Mouse (Mus musculus) embryonic facial prominence, embryonic 10.5 days (tissue): ENCODE data around the gene Erc2. TPM values are rescaled to one million over a fixed set of nuclear protein-coding genes. Genes with fewer than 3 reads are reported as not detected.
"Not testable (repeated sequence)": the region's sequence is repeated elsewhere in the genome, so short reads cannot be mapped to it uniquely, and the experiment has no call there.

Experiments
- DNase-seq: peaks from one replicate; pipeline ENCODE4 v3.0.0-alpha.2; 2017; ENCODE audit warnings: low spot score
- H3K27ac ChIP-seq: fragments of 300-500 bp; sonication (generic); replicated peaks from 2 replicates; pipeline ENCODE4 v1.5.1; 2016; ENCODE audit warnings: mild to moderate bottlenecking
- H3K27me3 ChIP-seq: fragments of 300-500 bp; sonication (generic); replicated peaks from 2 replicates; pipeline ENCODE4 v1.6.1; 2016; ENCODE audit warnings: low read depth, mild to moderate bottlenecking; ENCODE audit not compliant: poor library complexity, severe bottlenecking
- H3K36me3 ChIP-seq: fragments of 300-500 bp; sonication (generic); replicated peaks from 2 replicates; pipeline ENCODE4 v1.6.1; 2016; ENCODE audit warnings: mild to moderate bottlenecking, moderate library complexity
- H3K4me1 ChIP-seq: fragments of 300-500 bp; sonication (generic); 2 replicates; pipeline ENCODE4 v1.6.1; 2016
- H3K4me3 ChIP-seq: fragments of 300-500 bp; sonication (generic); 2 replicates; pipeline ENCODE4 v1.5.1; 2016; ENCODE audit warnings: mild to moderate bottlenecking, moderate library complexity
- H3K9me3 ChIP-seq: fragments of 300-500 bp; sonication (generic); 2 replicates; pipeline ENCODE4 v1.6.1; 2016; ENCODE audit warnings: mild to moderate bottlenecking
- WGBS: fragments of 180-500 bp; shearing (Covaris S2); methylation state at CpG from one replicate; pipeline ENCODE4 v1.1.7; 2016; 5-methylcytosine and 5-hydroxymethylcytosine counted together
- polyA plus RNA-seq: library from polyadenylated mRNA; unstranded; fragments of >200 nt; fragmentation: Nextera tagmentation; extraction: Ambion mirVana; gene quantifications from 2 replicates; pipeline ENCODE4 v1.2.1, GENCODE M21; 2016

Gene Erc2
- 6.2 and 7.2 TPM in 2 replicates for polyA plus RNA-seq

- H3K9me3 ChIP-seq = no peaks in the 10 kb centered on the region
- peak; percentile 90 for DNase-seq
- H3K27me3 ChIP-seq = peaks cover 29% of the 10 kb centered on the region
- H3K4me1 ChIP-seq = peaks cover 12% of the 10 kb centered on the region; the same call in 1 of the 2 replicates
- WGBS = under 1% methylated on average over 78 of the region's 78 CpGs
- H3K27ac ChIP-seq = peak within 1 kb of the TSS; percentile 83
- no peaks in the 10 kb centered on the region for H3K36me3 ChIP-seq
- peak within 1 kb of the TSS; percentile 81 for H3K4me3 ChIP-seq
These were observed at the start of gene Erc2 for GRCm38 (mm10) chr14:27622176-27622922. Gene Erc2, plus strand, starts transcription at chr14:27622428.

GRCm38 (mm10) chr14:27578443-27578842 is 43.8 kb upstream of the Erc2 start:
- Histone ChIP-seq H3K4me1 (no peaks in the 10 kb centered on the region), H3K9me3 (peaks cover 8% of the 10 kb centered on the region), H3K36me3 (no peaks in the 10 kb centered on the region), H3K27ac (no peak overlapping the region), H3K27me3 (no peaks in the 10 kb centered on the region), H3K4me3 (no peak overlapping the region)
- 72% methylated on average over 2 of the region's 2 CpGs for WGBS
- no peak for DNase-seq

GRCm38 (mm10) chr14:27589616-27590015 is 32.6 kb upstream of the Erc2 start:
- not testable (repeated sequence) for H3K4me1 ChIP-seq, H3K27me3 ChIP-seq, H3K27ac ChIP-seq, H3K36me3 ChIP-seq, H3K4me3 ChIP-seq, H3K9me3 ChIP-seq
- DNase-seq = peak; percentile 9

GRCm38 (mm10) chr14:27592163-27592562 is 30.1 kb upstream of the Erc2 start:
- no peak overlapping the region for H3K4me3 ChIP-seq

GRCm38 (mm10) chr14:27596265-27596664 is 26.0 kb upstream of the Erc2 start:
- H3K27me3 ChIP-seq = no peaks in the 10 kb centered on the region
- H3K4me1 ChIP-seq = no peaks in the 10 kb centered on the region
- no peak overlapping the region for H3K27ac ChIP-seq
- 5% methylated on average over 7 of the region's 7 CpGs for WGBS
- no peaks in the 10 kb centered on the region for H3K36me3 ChIP-seq
- H3K9me3 ChIP-seq = 0 out of 2 replicates have a peak, but pooled peaks cover 5% of the 10 kb centered on the region
- peak; percentile 86 for DNase-seq
- H3K4me3 ChIP-seq = no peak overlapping the region

More at GRCm38 (mm10) chr14:27592163-27592562, 30.1 kb upstream of the Erc2 start:
- no peaks in the 10 kb centered on the region for H3K27me3 ChIP-seq
- 90% methylated on average over 7 of the region's 7 CpGs for WGBS
- H3K36me3 ChIP-seq = no peaks in the 10 kb centered on the region
- no peaks in the 10 kb centered on the region for H3K4me1 ChIP-seq
- DNase-seq = no peak
- no peak overlapping the region for H3K27ac ChIP-seq
- H3K9me3 ChIP-seq = 0 out of 2 replicates have a peak, but pooled peaks cover 5% of the 10 kb centered on the region

GRCm38 (mm10) chr14:27602136-27602535 is 20.1 kb upstream of the Erc2 start:
- H3K27me3 ChIP-seq = no peaks in the 10 kb centered on the region
- H3K4me1 ChIP-seq = no peaks in the 10 kb centered on the region
- no peak for DNase-seq
- 83% methylated on average over 13 of the region's 13 CpGs for WGBS
- H3K36me3 ChIP-seq = no peaks in the 10 kb centered on the region
- no peaks in the 10 kb centered on the region for H3K9me3 ChIP-seq
- no peak overlapping the region for H3K4me3 ChIP-seq
- no peak overlapping the region for H3K27ac ChIP-seq

GRCm38 (mm10) chr14:27607419-27607818 is 14.8 kb upstream of the Erc2 start:
- no peak overlapping the region for H3K4me3 ChIP-seq
- DNase-seq = no peak
- H3K9me3 ChIP-seq = no peaks in the 10 kb centered on the region
- H3K36me3 ChIP-seq = no peaks in the 10 kb centered on the region
- H3K4me1 ChIP-seq = no peaks in the 10 kb centered on the region
- 81% methylated on average over 3 of the region's 3 CpGs for WGBS
- no peaks in the 10 kb centered on the region for H3K27me3 ChIP-seq
- H3K27ac ChIP-seq = no peak overlapping the region

- 77% methylated on average over 5 of the region's 5 CpGs for WGBS
- no peak overlapping the region for H3K27ac ChIP-seq
- H3K27me3 ChIP-seq = no peaks in the 10 kb centered on the region
- no peaks in the 10 kb centered on the region for H3K9me3 ChIP-seq
- H3K4me1 ChIP-seq = no peaks in the 10 kb centered on the region
- no peak overlapping the region for H3K4me3 ChIP-seq
- DNase-seq = no peak
- H3K36me3 ChIP-seq = no peaks in the 10 kb centered on the region
These were observed 8.5 kb upstream of the Erc2 start for GRCm38 (mm10) chr14:27613766-27614165.

- Histone ChIP-seq H3K27me3 (peaks cover 8% of the 10 kb centered on the region; the same call in 1 of the 2 replicates), H3K4me1 (no peaks in the 10 kb centered on the region), H3K36me3 (no peaks in the 10 kb centered on the region), H3K9me3 (no peaks in the 10 kb centered on the region), H3K27ac (no peak overlapping the region), H3K4me3 (no peak overlapping the region)
- WGBS = 86% methylated on average over 3 of the region's 3 CpGs
- DNase-seq = no peak
These were observed 4.9 kb upstream of the Erc2 start for GRCm38 (mm10) chr14:27617286-27617685.

- peaks cover 12% of the 10 kb centered on the region; the same call in 1 of the 2 replicates for H3K4me1 ChIP-seq
- peak; percentile 10 for DNase-seq
- 47% methylated on average over 8 of the region's 8 CpGs for WGBS
- peak overlapping the region; percentile 81; the same call in 1 of the 2 replicates for H3K4me3 ChIP-seq
- H3K9me3 ChIP-seq = no peaks in the 10 kb centered on the region
- H3K27ac ChIP-seq = no peak overlapping the region
- no peaks in the 10 kb centered on the region for H3K36me3 ChIP-seq
- peaks cover 29% of the 10 kb centered on the region for H3K27me3 ChIP-seq
These were observed 652 bp upstream of the Erc2 start for GRCm38 (mm10) chr14:27621576-27621975.

GRCm38 (mm10) chr14:27622923-27623219 is 643 bp downstream of the Erc2 start:
- Histone ChIP-seq H3K36me3 (no peaks in the 10 kb centered on the region), H3K27me3 (peaks cover 29% of the 10 kb centered on the region), H3K4me3 (peak overlapping the region; percentile 81), H3K27ac (peak overlapping the region; percentile 83), H3K9me3 (no peaks in the 10 kb centered on the region), H3K4me1 (peaks cover 12% of the 10 kb centered on the region; the same call in 1 of the 2 replicates)
- DNase-seq = no peak
- WGBS = 1% methylated on average over 6 of the region's 6 CpGs

- no peaks in the 10 kb centered on the region for H3K9me3 ChIP-seq
- H3K4me1 ChIP-seq = peaks cover 12% of the 10 kb centered on the region; the same call in 1 of the 2 replicates
- no peaks in the 10 kb centered on the region for H3K36me3 ChIP-seq
- WGBS = 4% methylated on average over 10 of the region's 10 CpGs
- H3K27me3 ChIP-seq = peaks cover 29% of the 10 kb centered on the region
- peak; percentile 59 for DNase-seq
- peak overlapping the region; percentile 81 for H3K4me3 ChIP-seq
- H3K27ac ChIP-seq = no peak overlapping the region
These were observed 1.1 kb downstream of the Erc2 start for GRCm38 (mm10) chr14:27623368-27623767.

- H3K4me3 ChIP-seq = no peak overlapping the region
These were observed 6.5 kb downstream of the Erc2 start for GRCm38 (mm10) chr14:27628701-27629100.

More at GRCm38 (mm10) chr14:27628701-27629100, 6.5 kb downstream of the Erc2 start:
- H3K27me3 ChIP-seq = peaks cover 10% of the 10 kb centered on the region
- no peaks in the 10 kb centered on the region for H3K36me3 ChIP-seq
- WGBS = 84% methylated on average over 10 of the region's 10 CpGs
- H3K27ac ChIP-seq = no peak overlapping the region
- H3K4me1 ChIP-seq = 0 out of 2 replicates have a peak, but pooled peaks cover under 1% of the 10 kb centered on the region
- H3K9me3 ChIP-seq = no peaks in the 10 kb centered on the region
- no peak for DNase-seq
